Mouse (Mus musculus) lung, postnatal 10 days (tissue): ENCODE data around the gene Trim66.

Experiments
- DNase-seq: peaks from one replicate; pipeline ENCODE4 v3.0.0; 2021

Gene Trim66

GRCm38 (mm10) chr7:109519936-109520335, 12.0 kb upstream of the Trim66 start:
- no peak for DNase-seq

GRCm38 (mm10) chr7:109518838-109519696, 11.1 kb upstream of the Trim66 start, which contains the start of gene Rpl27a:
Rpl27a (plus strand) TSS chr7:109519147.
- peak; percentile 99 for DNase-seq

DNA sequence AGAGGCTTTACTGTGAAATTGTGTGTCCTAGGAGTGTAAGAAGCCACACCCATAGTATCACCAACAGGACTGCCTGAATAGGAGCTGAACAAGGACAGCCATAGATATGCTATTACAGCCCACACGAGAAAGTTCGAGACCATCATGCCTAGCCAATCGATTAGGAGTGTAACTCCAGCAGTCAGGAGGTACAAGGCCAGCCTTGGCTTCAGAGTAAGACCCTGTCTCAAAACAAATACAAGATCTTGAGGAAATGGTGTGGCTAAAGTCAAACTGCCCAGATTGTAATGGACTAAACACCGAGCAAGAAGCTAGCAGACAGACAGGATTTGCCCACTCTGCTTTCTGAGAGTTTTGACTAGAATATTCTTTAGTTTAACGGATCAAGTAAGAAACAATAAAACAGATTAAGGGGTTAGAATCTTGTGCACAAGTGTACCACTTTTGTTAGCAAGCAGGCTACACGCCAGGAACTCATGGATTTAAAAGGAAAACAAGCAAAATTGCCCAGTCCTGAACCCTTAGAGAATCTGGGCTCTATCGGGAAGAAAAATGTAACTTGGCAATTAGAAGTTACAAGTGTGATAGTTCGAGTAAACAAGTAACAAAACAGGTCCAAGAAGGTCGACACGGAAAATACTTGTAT, 10.2 kb upstream of the Trim66 start:
- no peak for DNase-seq

GRCm38 (mm10) chr7:109516500-109516899, 8.6 kb upstream of the Trim66 start:
- no peak for DNase-seq

DNA sequence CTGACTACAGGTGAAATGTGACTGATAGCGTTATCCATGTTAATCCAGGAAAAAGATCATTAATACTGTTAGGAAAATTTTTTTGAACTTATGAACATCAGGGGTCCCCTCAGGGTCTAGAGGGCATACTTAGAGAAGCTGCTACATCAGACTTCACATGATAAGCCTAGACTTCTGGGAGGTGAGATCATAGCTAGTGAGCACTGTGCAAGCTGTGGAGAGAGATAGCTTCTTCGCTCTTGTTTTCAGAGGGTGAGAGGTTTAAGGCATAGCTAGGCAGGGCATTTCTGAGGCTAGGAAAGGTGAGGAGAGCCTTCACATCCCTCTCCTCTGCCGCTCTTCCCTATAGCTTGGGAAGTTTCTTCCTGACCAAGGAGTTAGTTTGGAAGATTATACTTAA, 3.9 kb upstream of the Trim66 start:
- no peak for DNase-seq

DNA sequence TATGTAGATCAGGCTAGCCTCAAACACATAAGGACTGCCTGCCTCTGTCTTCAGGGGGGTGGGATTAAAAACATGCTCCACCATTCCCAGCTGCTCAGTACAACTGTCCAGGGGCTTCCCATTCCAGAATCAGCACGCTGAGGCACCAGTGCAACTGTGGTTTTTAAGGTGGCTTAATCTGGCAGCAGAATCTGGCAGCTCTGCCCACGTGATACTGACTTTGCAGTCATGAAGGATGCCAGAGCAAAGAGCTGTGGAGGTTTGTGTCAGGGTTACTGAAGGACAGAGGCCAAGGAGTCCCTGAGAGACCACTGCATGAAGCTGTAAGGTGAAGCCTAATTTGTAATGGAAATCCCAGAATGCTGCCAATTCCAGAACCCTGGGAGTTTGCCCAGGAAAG, 2.9 kb upstream of the Trim66 start:
- DNase-seq = no peak

GRCm38 (mm10) chr7:109507572-109507971, 362 bp downstream of the Trim66 start:
- no peak for DNase-seq

GRCm38 (mm10) chr7:109507119-109507518, 815 bp downstream of the Trim66 start:
- DNase-seq = no peak

GRCm38 (mm10) chr7:109497507-109497906, 10.4 kb downstream of the Trim66 start:
- DNase-seq = no peak

- DNase-seq = no peak
Observed at GRCm38 (mm10) chr7:109493319-109494316, 14.3 kb downstream of the Trim66 start.

- no peak for DNase-seq
Observed at GRCm38 (mm10) chr7:109492616-109493318, 15.2 kb downstream of the Trim66 start.

- DNase-seq = no peak
Observed at GRCm38 (mm10) chr7:109484221-109484620, 23.7 kb downstream of the Trim66 start.

GRCm38 (mm10) chr7:109480765-109481197, 27.2 kb downstream of the Trim66 start:
- peak; percentile 54 for DNase-seq

GRCm38 (mm10) chr7:109477926-109478325, 30.0 kb downstream of the Trim66 start:
- DNase-seq = no peak

DNA sequence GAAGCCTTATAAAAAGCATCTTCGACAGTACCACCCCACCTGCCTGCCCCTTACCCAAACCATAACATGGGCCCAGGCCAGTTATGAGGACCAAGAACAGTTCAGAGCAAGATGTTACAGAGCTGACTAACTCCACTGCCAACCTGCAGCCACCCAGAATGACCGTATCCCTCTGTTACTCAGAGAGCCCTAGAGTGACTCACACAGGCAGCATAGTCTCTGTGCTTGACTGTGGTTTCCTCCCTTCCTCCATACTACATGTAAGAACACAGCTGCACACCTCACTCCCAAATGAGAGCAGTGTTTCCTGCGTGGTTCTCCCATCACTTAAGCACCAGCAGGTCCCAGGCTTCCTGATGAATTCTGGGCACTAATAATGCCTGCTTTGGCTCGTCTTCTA, 37.2 kb downstream of the Trim66 start:
- no peak for DNase-seq

DNA sequence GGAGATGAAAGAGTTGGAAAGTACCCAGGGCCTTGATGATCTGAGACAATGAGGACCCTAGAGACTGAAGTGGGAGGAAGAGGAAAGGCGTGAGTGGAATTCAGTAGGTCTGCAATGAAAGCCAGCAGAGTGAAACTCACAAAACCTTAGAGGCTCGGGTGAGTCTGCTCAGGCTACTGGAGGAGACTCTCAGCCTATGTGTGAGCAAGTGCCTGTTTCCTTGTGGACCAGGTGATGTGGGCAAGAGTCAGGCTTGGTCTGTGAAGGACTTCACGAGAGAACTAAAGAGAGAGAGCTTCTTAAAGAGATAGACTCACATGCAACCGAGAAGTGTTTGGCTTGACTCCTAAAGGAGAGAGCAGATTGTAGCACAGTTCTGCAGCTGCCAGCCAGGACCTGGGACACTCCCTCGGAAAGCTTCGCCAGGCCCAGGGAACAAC, 39.7 kb downstream of the Trim66 start:
- DNase-seq = peak; percentile 39

GRCm38 (mm10) chr7:109467591-109467990, 40.3 kb downstream of the Trim66 start:
- no peak for DNase-seq

DNA sequence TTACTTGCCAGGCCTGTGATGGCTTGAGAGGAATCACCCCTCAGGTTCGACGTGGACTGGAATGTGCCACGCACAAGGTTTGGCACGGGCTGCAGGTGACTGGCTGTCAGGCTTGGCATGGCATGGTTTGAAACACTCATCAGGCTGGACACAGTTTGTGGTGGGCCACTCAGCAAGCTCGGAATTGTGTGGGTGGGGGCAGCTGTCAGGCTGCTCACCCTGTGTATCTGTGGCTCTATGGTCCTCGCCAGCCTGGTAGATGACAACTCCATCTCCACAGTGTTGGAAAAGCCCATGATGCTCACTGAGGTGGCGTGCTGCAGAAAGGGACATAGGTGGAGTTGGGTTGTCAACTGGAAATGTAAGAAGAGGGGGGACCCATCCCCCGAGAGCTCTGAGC, 47.2 kb downstream of the Trim66 start:
- no peak for DNase-seq

DNA sequence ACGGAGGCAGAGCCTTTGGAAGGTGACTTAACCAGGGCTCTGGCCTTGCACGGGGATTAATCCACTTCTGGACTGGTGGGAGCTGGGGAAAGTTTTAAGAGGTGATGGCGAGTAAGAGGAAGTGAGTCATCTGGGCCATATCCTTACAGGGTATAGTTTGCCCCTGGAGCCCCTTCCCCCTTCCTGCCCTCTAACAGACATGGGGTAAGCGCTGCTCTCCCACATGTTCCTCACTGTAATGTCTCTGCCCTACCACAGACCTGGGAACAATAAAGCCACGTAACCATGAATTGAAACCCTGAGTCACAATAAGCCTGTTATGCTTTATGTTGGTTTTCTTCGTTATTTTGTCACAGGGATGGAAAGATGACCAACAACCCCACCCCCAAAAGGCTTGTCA, 51.4 kb downstream of the Trim66 start:
- no peak for DNase-seq

DNA sequence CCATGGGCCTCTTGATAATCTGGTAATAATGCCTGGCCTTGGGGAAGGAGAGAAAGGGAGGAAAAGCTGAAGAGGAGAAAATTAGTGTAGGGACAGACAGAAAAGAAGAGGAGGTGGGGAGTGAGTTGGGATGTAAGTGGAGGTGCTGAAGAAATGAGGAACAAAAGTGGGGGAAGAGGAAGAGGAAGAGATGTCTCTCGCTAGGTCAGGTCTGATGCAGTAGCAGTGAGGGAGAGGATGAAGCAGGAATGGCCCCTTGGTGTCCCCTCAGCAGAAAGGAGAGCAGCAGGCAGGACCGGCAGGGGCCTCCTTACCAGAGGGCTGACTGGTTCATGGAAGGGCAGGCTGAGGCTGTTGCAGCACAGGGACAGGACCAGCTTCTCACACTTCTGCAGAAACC, 52.2 kb downstream of the Trim66 start:
- no peak for DNase-seq

GRCm38 (mm10) chr7:109454856-109455255, 53.1 kb downstream of the Trim66 start:
- DNase-seq = no peak

DNA sequence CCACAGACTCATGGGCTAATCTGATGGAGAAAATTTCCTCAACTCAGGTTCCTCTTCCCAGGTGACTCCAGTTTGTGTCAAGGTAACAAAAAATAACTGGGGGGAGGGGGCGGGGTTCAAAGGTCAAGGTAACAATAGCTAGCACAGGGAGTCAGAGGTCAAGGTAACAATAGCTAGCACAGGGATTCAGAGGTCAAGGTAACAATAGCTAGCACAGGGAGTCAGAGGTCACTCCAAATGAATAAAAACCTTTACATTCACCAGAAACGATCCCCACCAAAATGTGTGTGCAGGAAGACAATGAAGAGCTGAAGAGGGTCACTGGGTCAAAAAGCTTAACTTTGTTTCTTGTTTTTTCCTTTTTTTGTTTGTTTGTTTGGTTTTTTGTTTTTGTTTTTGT, 59.9 kb downstream of the Trim66 start:
- no peak for DNase-seq
